ENCODE assay signal across 1 mouse cellular context in the genomic region with DNA sequence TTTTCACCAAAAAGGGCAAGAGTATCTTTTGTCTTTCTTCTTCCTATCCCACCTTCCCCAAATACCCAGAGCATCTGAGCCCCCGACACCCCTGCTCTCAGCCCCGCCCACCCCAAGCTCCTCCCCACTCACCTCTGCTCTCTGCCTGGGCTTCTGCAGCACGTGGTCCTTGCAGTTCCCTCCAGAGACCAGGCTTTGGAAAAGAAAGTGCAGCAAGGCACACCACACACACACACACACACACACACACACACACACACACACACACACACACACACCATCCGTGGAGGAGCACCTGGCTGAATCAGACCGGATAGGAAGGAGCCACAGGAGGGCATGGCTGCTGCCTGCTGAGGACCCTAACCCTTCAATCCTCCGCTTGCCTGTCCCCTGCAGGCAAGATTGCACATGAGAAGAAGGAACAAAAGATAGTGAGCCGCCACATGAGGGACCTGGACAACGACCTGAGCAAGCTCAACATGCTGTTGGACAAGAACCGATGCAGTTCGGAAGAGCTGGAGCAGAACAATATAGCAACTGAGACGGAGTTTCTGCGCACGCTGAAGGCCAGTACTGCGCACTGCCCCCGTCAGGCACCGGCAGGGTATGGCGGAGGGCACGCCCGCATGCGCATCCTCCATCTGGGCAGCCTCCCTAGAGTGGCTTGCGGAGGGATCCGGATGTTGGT.
TF ChIP-seq lines count a peak whose summit lies in the region.

No protein-coding gene starts in this region.

TF ChIP-seq in C2C12, 6 proteins besides CTCF, POLR2A, EP300 and RAD21 (continued from another document):
- TF ChIP-seq MYOG (IDR thresholded peaks at IDR 0.05; ENCODE audit: control insufficient read depth, extremely low read depth, insufficient read length), result no peak
- TF ChIP-seq CEBPB (IDR thresholded peaks at IDR 0.05; ENCODE audit: low read depth), result no peak
- no peak for TF ChIP-seq MAX (IDR thresholded peaks at IDR 0.05)
- TF ChIP-seq FOSL1 (IDR thresholded peaks at IDR 0.05; ENCODE audit: insufficient read depth, low read length, poor library complexity, severe bottlenecking), result no peak
